Mouse (Mus musculus): ENCODE results near the gene Metap1d. TPM values are rescaled to one million over a fixed set of nuclear protein-coding genes. Genes with fewer than 3 reads are reported as not detected.

Metap1d gene
- total and polyA plus RNA-seq, 3 experiments = 19.5 to 28.5 TPM; not detected in 1

- Histone ChIP-seq H3K27ac (ENCODE audit: control insufficient read depth, low read depth, low read length) (peak overlapping the region; percentile 60), H3K36me3 (ENCODE audit: control insufficient read depth in 1 of 2, insufficient read depth in 2 of 2, low read length in 2 of 2) (peaks cover 0 to 23% of the 10 kb centered on the region in 2 experiments; a peak in 2 of 4 replicates), H3K79me2 (ENCODE audit: control insufficient read depth, insufficient read depth, low read length, poor library complexity) (peaks cover 6% of the 10 kb centered on the region; the same call in 1 of the 2 replicates), H3K4me3 (ENCODE audit: control insufficient read depth in 1 of 2, insufficient read depth in 1 of 2, low read depth in 2 of 2, low read length in 2 of 2) (peak overlapping the region; percentile 87 to 93), H3K4me1 (ENCODE audit: control insufficient read depth in 1 of 2, insufficient read depth in 2 of 2, low read length in 2 of 2) (peaks cover 14 to 18% of the 10 kb centered on the region in 2 experiments), H3K27me3 (ENCODE audit: control insufficient read depth in 1 of 2, insufficient read depth in 2 of 2, low read length in 2 of 2) (no peaks in the 10 kb centered on the region), H3K9me3 (replicated peaks; ENCODE audit: insufficient read depth, low read length) (no peaks in the 10 kb centered on the region), H3K9ac (ENCODE audit: control insufficient read depth, low read depth, low read length, poor library complexity, severe bottlenecking) (peak overlapping the region; percentile 90)
- peak; percentile 71 for DNase-seq (ENCODE audit: low read depth, low spot score)
- TF ChIP-seq MAFK (IDR thresholded peaks at IDR 0.05; ENCODE audit: borderline replicate concordance, low read depth, low read length) (no peak), RCOR1 (IDR thresholded peaks at IDR 0.05; ENCODE audit: low read depth, low read length) (no peak; the same call in 1 of the 2 replicates), GATA1 (IDR thresholded peaks at IDR 0.05; ENCODE audit: low read depth, low read length) (peak; percentile 86), UBTF (IDR thresholded peaks at IDR 0.05; ENCODE audit: borderline replicate concordance, insufficient read depth, low read depth, low read length) (no peak), MEF2A (IDR thresholded peaks at IDR 0.05; ENCODE audit: extremely low read depth, insufficient replicate concordance, low read depth, low read length, poor library complexity, severe bottlenecking) (no peak), ZMIZ1 (IDR thresholded peaks at IDR 0.05; ENCODE audit: low read depth, low read length) (0 out of 2 replicates have a peak, but pooled peaks have one; percentile 14), MYC (IDR thresholded peaks at IDR 0.05; ENCODE audit: low read depth, low read length) (0 out of 2 replicates have a peak, but pooled peaks have one; percentile 27), NELFE (IDR thresholded peaks at IDR 0.05; ENCODE audit: low read depth, low read length) (peak; percentile 6), POLR2AphosphoS2 (IDR thresholded peaks at IDR 0.05; ENCODE audit: low read length) (0 out of 2 replicates have a peak, but pooled peaks have one; percentile 12)
These were observed 74.4 kb downstream of the Metap1d start for GRCm38 (mm10) chr2:71527323-71528013.

DNA sequence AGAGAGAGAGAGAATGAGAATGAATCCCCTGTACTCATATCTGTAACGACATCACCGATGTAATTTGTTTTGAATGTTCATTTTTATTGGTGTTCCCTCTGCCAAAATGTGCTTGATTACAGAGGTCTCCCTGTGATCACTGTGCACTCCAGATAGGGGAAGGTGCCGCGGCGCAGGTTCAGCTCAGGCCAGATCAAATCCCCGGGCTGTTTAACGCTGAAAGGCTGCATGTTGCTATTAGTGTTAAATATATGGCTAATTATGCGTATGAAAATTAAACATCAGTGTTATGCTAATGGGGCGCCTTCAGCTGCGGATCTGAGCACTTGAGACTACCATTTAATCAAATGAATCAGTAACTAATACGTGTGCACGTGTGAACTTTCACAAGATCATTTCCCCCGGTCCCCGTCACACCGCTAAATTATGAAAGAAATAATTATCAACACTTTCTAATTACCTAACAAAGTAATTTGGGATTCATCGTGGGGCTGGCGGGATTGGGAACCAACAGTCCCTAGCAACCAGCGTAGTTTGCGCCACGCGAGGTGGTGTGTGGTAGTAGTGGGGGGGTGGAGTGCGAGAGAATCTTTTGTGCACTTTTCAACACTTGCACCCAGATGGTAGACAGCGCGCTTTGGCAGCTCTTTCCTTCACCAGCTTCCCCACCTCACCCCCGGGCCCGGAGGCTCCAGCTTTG is 75.1 kb downstream of the Metap1d start, which contains the start of gene Dlx1:
Gene Dlx1 (plus strand): TSS at position 100 of the 700 bp plus-strand sequence.
- peak within 1 kb of the TSS; percentile 90 for H3K9ac ChIP-seq (ENCODE audit: control insufficient read depth, low read depth, low read length, poor library complexity, severe bottlenecking)
- no peaks in the 10 kb centered on the region for H3K9me3 ChIP-seq (replicated peaks; ENCODE audit: insufficient read depth, low read length)
- no peaks in the 10 kb centered on the region for H3K27me3 ChIP-seq (ENCODE audit: control insufficient read depth in 1 of 2, insufficient read depth in 2 of 2, low read length in 2 of 2)
- peaks cover 0 to 16% of the 10 kb centered on the region in 2 experiments; a peak in 2 of 4 replicates for H3K36me3 ChIP-seq (ENCODE audit: control insufficient read depth in 1 of 2, insufficient read depth in 2 of 2, low read length in 2 of 2)
- peak within 1 kb of the TSS; percentile 87 to 93 for H3K4me3 ChIP-seq (ENCODE audit: control insufficient read depth in 1 of 2, insufficient read depth in 1 of 2, low read depth in 2 of 2, low read length in 2 of 2)
- H3K79me2 ChIP-seq (ENCODE audit: control insufficient read depth, insufficient read depth, low read length, poor library complexity) = peaks cover 6% of the 10 kb centered on the region; the same call in 1 of the 2 replicates
- H3K27ac ChIP-seq (ENCODE audit: control insufficient read depth, low read depth, low read length) = peak within 1 kb of the TSS; percentile 85
- DNase-seq (ENCODE audit: low read depth, low spot score) = peak; percentile 86
- peaks cover 8 to 12% of the 10 kb centered on the region in 2 experiments for H3K4me1 ChIP-seq (ENCODE audit: control insufficient read depth in 1 of 2, insufficient read depth in 2 of 2, low read length in 2 of 2)
- TF ChIP-seq MAZ (IDR thresholded peaks at IDR 0.05; ENCODE audit: low read depth, low read length) (no peak), CTCF (IDR thresholded peaks at IDR 0.05 in 2 of 3, conservative IDR thresholded peaks at IDR 0.05 in 1 of 3; ENCODE audit: control insufficient read depth in 1 of 3, insufficient read depth in 1 of 3, low read depth in 2 of 3, low read length in 3 of 3, poor library complexity in 1 of 3, severe bottlenecking in 1 of 3) (no peak), ELF1 (IDR thresholded peaks at IDR 0.05; ENCODE audit: low read depth, low read length) (no peak), ZKSCAN1 (IDR thresholded peaks at IDR 0.05; ENCODE audit: low read depth, low read length) (no peak), E2F4 (IDR thresholded peaks at IDR 0.05; ENCODE audit: borderline replicate concordance, low read depth, low read length) (no peak), GABPA (IDR thresholded peaks at IDR 0.05; ENCODE audit: low read depth, low read length) (no peak), CHD1 (IDR thresholded peaks at IDR 0.05; ENCODE audit: low read depth, low read length) (no peak; the same call in 1 of the 2 replicates), SIN3A (IDR thresholded peaks at IDR 0.05; ENCODE audit: low read length) (peak; percentile 70), NRF1 (IDR thresholded peaks at IDR 0.05; ENCODE audit: insufficient read depth, low read depth, low read length, poor library complexity, severe bottlenecking) (no peak; the same call in 1 of the 2 replicates), UBTF (IDR thresholded peaks at IDR 0.05; ENCODE audit: borderline replicate concordance, insufficient read depth, low read depth, low read length) (no peak), POLR2A (IDR thresholded peaks at IDR 0.05; ENCODE audit: control insufficient read depth in 1 of 2, insufficient read depth in 1 of 2, low read depth in 1 of 2, low read length in 2 of 2, poor library complexity in 1 of 2) (peak in 1 of 2 experiments; percentile 50; a peak in 2 of 4 replicates), GATA1 (IDR thresholded peaks at IDR 0.05; ENCODE audit: low read depth, low read length) (peak; percentile 59; the same call in 1 of the 2 replicates), MAX (IDR thresholded peaks at IDR 0.05; ENCODE audit: low read length) (peak; percentile 44; the same call in 1 of the 2 replicates), JUND (IDR thresholded peaks at IDR 0.05; ENCODE audit: low read depth, low read length) (peak; percentile 99), BHLHE40 (IDR thresholded peaks at IDR 0.05; ENCODE audit: borderline replicate concordance, low read depth, low read length) (peak; percentile 79), MYB (IDR thresholded peaks at IDR 0.05; ENCODE audit: low read depth, low read length) (no peak), ZNF384 (IDR thresholded peaks at IDR 0.05; ENCODE audit: low read depth, low read length) (no peak), CHD2 (IDR thresholded peaks at IDR 0.05; ENCODE audit: low read length) (no peak), USF1 (IDR thresholded peaks at IDR 0.05; ENCODE audit: low read depth, low read length) (no peak), ZMIZ1 (IDR thresholded peaks at IDR 0.05; ENCODE audit: low read depth, low read length) (peak; percentile 55; the same call in 1 of the 2 replicates), TBP (IDR thresholded peaks at IDR 0.05; ENCODE audit: low read depth, low read length) (peak; percentile 61), MYC (IDR thresholded peaks at IDR 0.05; ENCODE audit: low read depth, low read length) (peak; percentile 63; the same call in 1 of the 2 replicates)

Data from MEL (cell line).